Mouse (Mus musculus): ENCODE measurements around the gene Gm21188.
"Not testable (repeated sequence)": the region's sequence is repeated elsewhere in the genome, so short reads cannot be mapped to it uniquely, and the experiment has no call there.

GRCm38 (mm10) chr13:119991264-119991663 is 60.7 kb downstream of the Gm21188 start:
- not testable (repeated sequence) for TF ChIP-seq CTCF (IDR thresholded peaks at IDR 0.05 in 2 of 3, conservative IDR thresholded peaks at IDR 0.05 in 1 of 3; ENCODE audit: control insufficient read depth in 1 of 3, insufficient read depth in 1 of 3, low read depth in 2 of 3, low read length in 3 of 3, poor library complexity in 1 of 3, severe bottlenecking in 1 of 3); POLR2A (IDR thresholded peaks at IDR 0.05; ENCODE audit: control insufficient read depth in 1 of 2, insufficient read depth in 1 of 2, low read depth in 1 of 2, low read length in 2 of 2, poor library complexity in 1 of 2); HCFC1 (IDR thresholded peaks at IDR 0.05; ENCODE audit: low read depth, low read length); MAX (IDR thresholded peaks at IDR 0.05; ENCODE audit: low read length)

Data from MEL (cell line).